32 mouse cellular contexts compared by ENCODE assay signal in the genomic region with DNA sequence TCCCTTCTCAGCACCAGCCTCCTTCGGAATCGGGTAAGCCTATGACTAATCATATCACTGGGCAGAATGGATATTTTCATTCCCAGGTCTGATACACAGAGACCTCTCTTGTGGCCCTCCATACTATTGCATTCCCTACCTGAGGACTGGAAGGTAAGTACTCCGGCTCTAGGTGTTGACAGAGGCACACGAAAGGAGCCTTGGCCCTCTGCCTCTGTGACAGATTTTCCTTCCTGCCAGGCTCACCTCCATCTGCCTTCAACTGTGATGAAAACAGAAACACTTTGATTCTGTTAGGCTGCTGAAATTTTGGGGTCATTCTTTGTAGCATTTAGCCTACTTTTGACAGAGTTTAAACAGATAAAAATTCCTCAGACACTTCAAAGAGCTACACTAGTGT. TPM values are rescaled to one million over a fixed set of nuclear protein-coding genes. Genes with fewer than 3 reads are reported as not detected.
DNase-seq lines count a peak whose midpoint lies in the region; ATAC-seq lines count a peak whose summit lies in the region.
"Had no signal": no experiment of that assay in that cellular context is flagged by ENCODE, and none has a peak within 500 bp of the region (broad histone marks: within the 10 kb centered on the region; RNA-seq: fewer than 3 reads in every experiment).

No protein-coding gene starts in this region.

- no peaks in the 10 kb centered on the region for H3K9me3 ChIP-seq in midbrain, embryonic 15.5 days
- H3K9me3 ChIP-seq in midbrain, embryonic 10.5 days (replicated peaks): no peaks in the 10 kb centered on the region
- H3K9me3 ChIP-seq: embryonic facial prominence, embryonic 10.5 days; embryonic facial prominence, embryonic 15.5 days; forebrain, embryonic 12.5 days; heart, embryonic 13.5 days; hindbrain, embryonic 10.5 days; hindbrain, embryonic 15.5 days; limb, embryonic 12.5 days; liver, embryonic 15.5 days; midbrain, embryonic 12.5 days; neural tube, embryonic 15.5 days had no signal

- intact Hi-C loops in heart, postnatal 14 days (cut with DNase I): loop anchor here (2.0 kb wide), 1 partner anchor 51 kb away; no protein-coding TSS in a partner anchor

- no peaks in the 10 kb centered on the region for H3K36me3 ChIP-seq in midbrain, embryonic 15.5 days (replicated peaks)
- no peaks in the 10 kb centered on the region for H3K36me3 ChIP-seq in midbrain, embryonic 10.5 days
- H3K36me3 ChIP-seq: embryonic facial prominence, embryonic 10.5 days; embryonic facial prominence, embryonic 15.5 days; forebrain, embryonic 12.5 days; heart, embryonic 13.5 days; hindbrain, embryonic 10.5 days; hindbrain, embryonic 15.5 days; limb, embryonic 12.5 days; liver, embryonic 15.5 days; midbrain, embryonic 12.5 days; neural tube, embryonic 15.5 days had no signal

- no peaks in the 10 kb centered on the region for H3K4me1 ChIP-seq in midbrain, embryonic 15.5 days
- no peaks in the 10 kb centered on the region for H3K4me1 ChIP-seq in midbrain, embryonic 10.5 days
- H3K4me1 ChIP-seq: hindbrain, embryonic 10.5 days; liver, embryonic 15.5 days had no signal

- H3K4me2 ChIP-seq in midbrain, embryonic 15.5 days: no peak overlapping the region
- H3K4me2 ChIP-seq: embryonic facial prominence, embryonic 15.5 days; forebrain, embryonic 12.5 days; heart, embryonic 13.5 days; hindbrain, embryonic 15.5 days; limb, embryonic 12.5 days; liver, embryonic 15.5 days; lung, embryonic 14.5 days; midbrain, embryonic 12.5 days; neural tube, embryonic 15.5 days had no signal

- H3K4me3 ChIP-seq in midbrain, embryonic 15.5 days: no peak overlapping the region
- H3K4me3 ChIP-seq in midbrain, embryonic 10.5 days: no peak overlapping the region
- H3K4me3 ChIP-seq: embryonic facial prominence, embryonic 10.5 days; embryonic facial prominence, embryonic 15.5 days; forebrain, embryonic 12.5 days; gastrocnemius, adult 2 months; heart, adult 2 months; heart, embryonic 13.5 days; hindbrain, embryonic 10.5 days; hindbrain, embryonic 15.5 days; left cerebral cortex, adult 2 months; limb, embryonic 12.5 days; liver, embryonic 15.5 days; midbrain, embryonic 12.5 days; neural tube, embryonic 15.5 days had no signal

- no peak overlapping the region for H3K9ac ChIP-seq in midbrain, embryonic 15.5 days
- H3K9ac ChIP-seq: embryonic facial prominence, embryonic 15.5 days; forebrain, embryonic 12.5 days; heart, embryonic 13.5 days; hindbrain, embryonic 15.5 days; limb, embryonic 12.5 days; liver, embryonic 15.5 days; lung, embryonic 14.5 days; midbrain, embryonic 12.5 days; neural tube, embryonic 15.5 days had no signal

- H3K27me3 ChIP-seq in midbrain, embryonic 15.5 days (replicated peaks): no peaks in the 10 kb centered on the region
- no peaks in the 10 kb centered on the region for H3K27me3 ChIP-seq in midbrain, embryonic 10.5 days (ENCODE audit: low read depth, poor library complexity, severe bottlenecking)
- H3K27me3 ChIP-seq: forebrain, embryonic 12.5 days; heart, embryonic 13.5 days; hindbrain, embryonic 15.5 days; limb, embryonic 12.5 days; liver, embryonic 15.5 days; midbrain, embryonic 12.5 days; neural tube, embryonic 15.5 days had no signal

- DNase-seq in midbrain, embryonic 10.5 days (ENCODE audit: low spot score): no peak
- peak; percentile 75 for DNase-seq in cerebellum, adult 11-12 months
- DNase-seq in cerebellum, adult 9-10 months: peak; percentile 80
- peak; percentile 69 to 74 for DNase-seq in cerebellum, postnatal 36 days
- DNase-seq in ovary, adult 18-20 months (ENCODE audit: low spot score): no peak
- DNase-seq in heart, postnatal 14 days: no peak

- 88% methylated on average over 4 of the region's 4 CpGs for WGBS in midbrain, embryonic 15.5 days
- 95% methylated on average over 4 of the region's 4 CpGs for WGBS in midbrain, embryonic 10.5 days

- no peak overlapping the region for H3K27ac ChIP-seq in midbrain, embryonic 15.5 days
- no peak overlapping the region for H3K27ac ChIP-seq in midbrain, embryonic 10.5 days (replicated peaks)
- H3K27ac ChIP-seq: embryonic facial prominence, embryonic 10.5 days; embryonic facial prominence, embryonic 15.5 days; forebrain, embryonic 12.5 days; gastrocnemius, adult 2 months; heart, adult 2 months; heart, embryonic 13.5 days; hindbrain, embryonic 10.5 days; hindbrain, embryonic 15.5 days; left cerebral cortex, adult 2 months; limb, embryonic 12.5 days; liver, embryonic 15.5 days; midbrain, embryonic 12.5 days; neural tube, embryonic 15.5 days had no signal

- peak; percentile 17; the same call in 1 of the 2 replicates for ATAC-seq in midbrain, embryonic 15.5 days (replicated peaks)
- ATAC-seq: CD4-positive, CD25-positive, alpha-beta regulatory T cell, adult 4 months had no signal

RNA-seq across cellular contexts. Expression of a gene that starts 47.2 kb away (rescaled TPM):
- not detected in 2 replicates for polyA plus RNA-seq in midbrain, embryonic 15.5 days (2015; fragmentation: Nextera tagmentation; extraction: Ambion mirVana)
- polyA plus RNA-seq in midbrain, embryonic 10.5 days (2016; fragmentation: Nextera tagmentation; extraction: Ambion mirVana): not detected in 2 replicates
- not detected for total RNA-seq in heart, postnatal 14 days (2021)
- total RNA-seq: adrenal gland, postnatal 14 days; gastrocnemius, adult 2 months; gastrocnemius, postnatal 36 days; heart, adult 2 months; heart, postnatal 10 days; layer of hippocampus, adult 18-20 months; layer of hippocampus, postnatal 10 days; left cerebral cortex, adult 2 months; left cerebral cortex, postnatal 25 days; liver, adult 2 months; megakaryocyte progenitor cell, adult 5-6 weeks had no signal
- polyA plus RNA-seq: CD4-positive, CD25-positive, alpha-beta regulatory T cell, adult 4 months; embryonic facial prominence, embryonic 10.5 days; embryonic facial prominence, embryonic 15.5 days; forebrain, embryonic 12.5 days; heart, adult 2 months; heart, embryonic 13.5 days; hindbrain, embryonic 10.5 days; hindbrain, embryonic 15.5 days; inflammation-experienced regulatory T-cells, adult 6 months; kidney, embryonic 14.5 days; limb, embryonic 12.5 days; liver, adult 2 months; liver, embryonic 15.5 days; lung, embryonic 14.5 days; midbrain, embryonic 12.5 days; neural tube, embryonic 15.5 days had no signal

Comparison
In these comparisons a context has a peak if more than half of its experiments do, and no peak if none do; other contexts are left out.
1. DNase-seq: peak in cerebellum, adult 11-12 months (single experiment), cerebellum, adult 9-10 months (single experiment) and cerebellum, postnatal 36 days (2 of 2); none in midbrain, embryonic 10.5 days (single experiment), ovary, adult 18-20 months (single experiment) and heart, postnatal 14 days (0 of 2).